Mouse (Mus musculus) limb, embryonic 11.5 days (tissue): ENCODE results near the gene Rnf166. TPM values are rescaled to one million over a fixed set of nuclear protein-coding genes. Genes with fewer than 3 reads are reported as not detected.

Source experiments
- ATAC-seq: fragments of 200-750 bp; cut with Nextera tagmentation; 2 replicates; pipeline ENCODE4 v1.8.0; 2017; ENCODE audit warnings: low read depth; ENCODE audit not compliant: insufficient number of reproducible peaks, low FRiP score, low TSS enrichment
- DNase-seq: peaks from one replicate; pipeline ENCODE4 v3.0.0-alpha.2; 2015; ENCODE audit warnings: low spot score
- H3K27ac ChIP-seq: fragments of 300-500 bp; sonication (generic); replicated peaks from 2 replicates; pipeline ENCODE4 v1.5.1; 2014; ENCODE audit warnings: low read depth, mild to moderate bottlenecking, low read length
- H3K27me3 ChIP-seq: fragments of 300-500 bp; sonication (generic); 2 replicates; pipeline ENCODE4 v1.6.1; 2014; ENCODE audit warnings: mild to moderate bottlenecking, low read length, mixed read lengths; ENCODE audit not compliant: control insufficient read depth, insufficient read depth
- H3K36me3 ChIP-seq: fragments of 300-500 bp; sonication (generic); 2 replicates; pipeline ENCODE4 v1.6.1; 2014; ENCODE audit warnings: mild to moderate bottlenecking, low read length, moderate library complexity, mixed read lengths; ENCODE audit not compliant: control insufficient read depth, insufficient read depth
- H3K4me1 ChIP-seq: fragments of 300-500 bp; sonication (generic); 2 replicates; pipeline ENCODE4 v1.6.1; 2014; ENCODE audit warnings: low read length, mixed read lengths; ENCODE audit not compliant: control insufficient read depth, insufficient read depth
- H3K4me2 ChIP-seq: fragments of 300-500 bp; sonication (generic); 2 replicates; pipeline ENCODE4 v1.6.1; 2014; ENCODE audit warnings: low read depth, mild to moderate bottlenecking, moderate library complexity; ENCODE audit not compliant: severe bottlenecking
- H3K4me3 ChIP-seq: fragments of 300-500 bp; sonication (generic); 2 replicates; pipeline ENCODE4 v1.5.1; 2014; ENCODE audit warnings: low read depth, low read length
- H3K9ac ChIP-seq: fragments of 300-500 bp; sonication (generic); 2 replicates; pipeline ENCODE4 v1.6.1; 2014; ENCODE audit warnings: mild to moderate bottlenecking, low read length
- H3K9me3 ChIP-seq: fragments of 300-500 bp; sonication (generic); 2 replicates; pipeline ENCODE4 v1.6.1; 2016; ENCODE audit warnings: low read length; ENCODE audit not compliant: control insufficient read depth
- WGBS: fragments of 180-500 bp; shearing (Covaris S2); extraction: QIAGEN DNeasy Blood & Tissue Kit; methylation state at CpG from one replicate; pipeline ENCODE4 v1.1.7; 2014; 5-methylcytosine and 5-hydroxymethylcytosine counted together
- polyA plus RNA-seq: library from polyadenylated mRNA; unstranded; fragments of >200 nt; fragmentation: Nextera tagmentation; extraction: Ambion mirVana; gene quantifications from 2 replicates; pipeline ENCODE4 v1.2.1, GENCODE M21; 2014

Rnf166 gene
- polyA plus RNA-seq, 1 experiment from 2014 or later, result 35.3 TPM

DNA sequence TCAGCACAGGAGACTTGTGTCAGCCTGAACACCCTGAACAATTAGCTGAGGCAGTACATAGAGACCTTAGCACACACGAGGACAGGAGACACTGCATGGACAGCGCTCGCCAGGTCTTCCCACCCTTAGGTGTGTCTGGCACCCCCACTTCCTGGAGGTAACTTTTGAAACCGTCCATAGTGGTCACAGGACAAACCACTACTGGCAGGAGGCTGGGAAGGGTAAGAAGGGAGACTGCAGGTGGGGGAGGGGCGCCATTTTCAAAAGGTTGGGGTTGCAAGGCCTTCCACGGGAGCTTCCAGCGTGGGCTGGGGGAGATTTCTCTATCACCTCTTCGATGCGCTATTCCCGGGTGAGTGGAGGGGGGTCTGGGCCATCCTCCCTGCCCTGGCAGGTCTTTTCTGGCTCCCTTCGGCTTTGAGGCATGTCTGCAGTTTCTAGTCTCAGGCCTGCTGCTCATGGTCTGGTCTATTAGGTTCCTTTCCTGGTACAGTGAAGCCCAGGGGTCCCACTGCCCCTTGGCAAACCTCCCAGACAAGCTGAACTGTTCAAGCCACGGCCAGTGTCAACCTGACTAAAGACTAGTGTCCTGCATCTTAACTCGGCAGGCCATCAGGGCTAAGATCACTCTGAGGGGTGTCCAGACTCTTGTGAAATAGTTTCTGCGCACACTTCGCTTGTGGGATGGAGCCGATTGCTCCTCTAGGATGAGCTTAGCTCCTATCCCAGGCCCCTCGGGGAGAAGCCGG lies 44.0 kb downstream of the Rnf166 start:
- peak overlapping the region; percentile 70 for H3K4me2 ChIP-seq
- peak overlapping the region; percentile 35 for H3K4me3 ChIP-seq
- no peak overlapping the region for H3K27ac ChIP-seq
- H3K9me3 ChIP-seq, result no peaks in the 10 kb centered on the region
- peak; percentile 55 for DNase-seq
- WGBS, result 35% methylated on average over 18 of the region's 18 CpGs
- H3K9ac ChIP-seq, result peak overlapping the region; percentile 63
- no peaks in the 10 kb centered on the region for H3K27me3 ChIP-seq
- H3K36me3 ChIP-seq, result peaks cover 10% of the 10 kb centered on the region; the same call in 1 of the 2 replicates
- ATAC-seq, result no peak
- H3K4me1 ChIP-seq, result peaks cover 7% of the 10 kb centered on the region

DNA sequence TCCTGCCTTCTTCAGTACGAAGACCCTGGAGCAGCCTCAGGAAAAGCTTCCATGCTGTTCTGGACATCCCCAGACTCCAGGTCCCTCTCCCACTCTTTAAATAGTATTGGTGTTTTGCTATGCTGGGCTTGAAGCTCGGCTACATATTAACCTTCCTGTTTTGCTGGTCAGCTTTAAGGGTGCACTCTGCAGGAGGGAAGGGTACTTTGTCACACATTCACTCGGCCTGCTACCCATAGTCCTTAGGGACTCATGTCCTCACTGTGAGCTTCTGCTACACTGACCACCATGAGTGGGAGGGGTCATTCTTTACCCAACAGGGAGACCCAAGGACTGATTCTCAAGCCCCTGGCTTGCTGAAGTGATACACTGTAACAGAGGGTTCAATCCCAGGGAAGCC lies 45.2 kb downstream of the Rnf166 start:
- Histone ChIP-seq H3K36me3 (0 out of 2 replicates have a peak, but pooled peaks cover 4% of the 10 kb centered on the region), H3K9ac (no peak overlapping the region), H3K27me3 (no peaks in the 10 kb centered on the region), H3K4me1 (peaks cover 7% of the 10 kb centered on the region), H3K4me3 (no peak overlapping the region), H3K4me2 (no peak overlapping the region), H3K27ac (no peak overlapping the region), H3K9me3 (no peaks in the 10 kb centered on the region)
- whole genome bisulfite sequencing, result 92% methylated on average over 3 of the region's 3 CpGs
- ATAC-seq (no peak), DNase-seq (no peak)

DNA sequence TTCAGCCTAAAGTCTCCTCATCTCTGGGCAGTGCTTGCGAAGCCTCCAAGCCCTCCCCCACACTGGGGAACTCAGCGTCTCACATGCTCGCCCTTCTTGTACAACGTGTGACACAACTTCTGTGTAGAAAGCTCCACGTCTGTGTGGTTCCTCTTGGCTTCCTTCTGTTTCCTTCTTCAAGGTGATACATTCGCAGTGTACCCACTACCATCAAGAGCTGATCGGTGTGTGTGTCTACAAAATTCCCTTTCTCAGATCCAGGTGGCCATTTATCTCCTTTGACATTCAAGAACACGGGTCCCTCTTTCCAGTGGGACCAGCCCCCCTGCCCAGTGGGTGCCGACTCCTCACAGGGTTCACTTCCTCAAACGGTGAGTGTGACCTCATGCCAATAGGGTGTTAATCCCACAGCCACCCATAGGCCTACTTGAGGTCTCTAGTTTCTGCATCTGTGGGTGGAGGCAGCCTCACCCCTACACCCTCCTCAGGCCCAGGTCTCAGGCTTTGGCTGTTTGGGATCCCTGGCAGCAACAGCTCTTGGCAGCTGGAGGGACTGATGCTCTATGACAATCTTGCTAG lies 45.7 kb downstream of the Rnf166 start:
- Histone ChIP-seq H3K27me3 (no peaks in the 10 kb centered on the region), H3K4me3 (no peak overlapping the region), H3K9me3 (no peaks in the 10 kb centered on the region), H3K27ac (no peak overlapping the region), H3K9ac (no peak overlapping the region), H3K4me1 (peaks cover 7% of the 10 kb centered on the region), H3K4me2 (no peak overlapping the region), H3K36me3 (0 out of 2 replicates have a peak, but pooled peaks cover 2% of the 10 kb centered on the region)
- DNase-seq, result no peak
- 84% methylated on average over 10 of the region's 10 CpGs for WGBS
- ATAC-seq, result no peak

DNA sequence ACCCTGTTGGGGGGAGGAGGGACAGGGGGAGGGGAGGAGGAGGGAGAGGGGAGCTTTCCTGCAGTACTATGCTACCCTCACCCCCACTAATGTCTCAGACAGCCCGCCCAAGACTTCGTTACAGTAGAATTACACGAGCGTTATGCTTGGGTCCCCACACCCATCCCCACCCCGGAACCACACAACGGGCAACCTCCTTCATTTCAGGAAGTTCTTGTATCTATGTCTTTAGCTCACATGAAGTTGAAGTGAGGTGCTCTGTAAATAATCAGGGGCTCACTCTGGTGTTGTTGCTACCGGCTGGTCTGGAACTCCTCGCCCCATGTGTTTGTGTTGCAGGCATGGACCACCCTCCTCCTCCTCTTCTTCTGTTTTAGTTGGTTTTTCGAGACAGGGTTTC lies 47.7 kb downstream of the Rnf166 start:
- Histone ChIP-seq H3K4me1 (peaks cover 7% of the 10 kb centered on the region), H3K9ac (no peak overlapping the region), H3K9me3 (no peaks in the 10 kb centered on the region), H3K36me3 (no peaks in the 10 kb centered on the region), H3K27me3 (no peaks in the 10 kb centered on the region), H3K4me2 (no peak overlapping the region), H3K4me3 (no peak overlapping the region), H3K27ac (no peak overlapping the region)
- ATAC-seq, result no peak
- DNase-seq, result no peak
- 89% methylated on average over 9 of the region's 9 CpGs for WGBS

DNA sequence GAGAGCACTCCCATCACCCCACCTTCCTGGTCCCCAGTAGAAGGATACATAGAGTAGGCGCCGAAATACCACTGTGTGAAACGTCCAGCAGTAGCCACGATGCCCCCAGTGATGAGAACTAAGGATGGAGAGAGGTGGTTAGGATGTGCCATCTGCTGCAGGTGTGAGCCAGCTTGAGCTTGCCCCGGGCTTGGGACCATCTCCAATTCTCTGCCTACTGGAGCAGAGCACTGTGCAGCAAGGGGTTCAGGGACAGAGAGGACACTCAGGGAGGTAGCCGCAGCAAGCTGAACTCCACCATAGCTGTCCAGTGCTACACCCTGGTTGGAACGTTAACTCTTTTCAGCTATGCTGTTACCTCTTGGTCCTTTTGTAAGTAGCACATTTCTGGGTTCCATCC lies 48.3 kb downstream of the Rnf166 start:
- WGBS, result 92% methylated on average over 7 of the region's 7 CpGs
- ATAC-seq, result no peak
- no peaks in the 10 kb centered on the region for H3K36me3 ChIP-seq

DNA sequence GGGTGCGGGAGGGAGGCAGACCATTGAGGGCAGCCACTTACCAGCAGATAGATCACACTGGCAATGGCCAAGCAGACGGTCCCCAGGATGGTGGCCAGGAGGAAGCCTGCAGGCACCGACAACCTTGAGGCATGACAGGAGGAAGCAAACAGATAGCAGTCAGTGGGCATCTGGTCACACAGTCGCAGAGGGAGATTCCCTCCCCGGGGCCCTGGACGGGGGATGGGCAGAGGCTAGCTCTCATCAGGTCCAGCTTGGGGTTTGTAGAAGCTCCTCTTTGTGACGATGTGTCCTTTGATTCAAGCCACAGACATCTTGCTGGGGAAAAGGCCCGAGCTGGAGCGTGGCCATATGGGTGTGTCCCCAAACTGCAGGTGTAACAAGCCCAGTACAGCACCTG lies 49.7 kb downstream of the Rnf166 start:
- H3K27ac ChIP-seq, result no peak overlapping the region
- 80% methylated on average over 9 of the region's 9 CpGs for WGBS

More for the DNA sequence above, 48.3 kb downstream of the Rnf166 start:
- Histone ChIP-seq H3K4me2 (no peak overlapping the region), H3K9me3 (no peaks in the 10 kb centered on the region), H3K27ac (no peak overlapping the region), H3K27me3 (no peaks in the 10 kb centered on the region), H3K4me3 (no peak overlapping the region), H3K9ac (no peak overlapping the region), H3K4me1 (peaks cover 7% of the 10 kb centered on the region)
- no peak for DNase-seq

DNA sequence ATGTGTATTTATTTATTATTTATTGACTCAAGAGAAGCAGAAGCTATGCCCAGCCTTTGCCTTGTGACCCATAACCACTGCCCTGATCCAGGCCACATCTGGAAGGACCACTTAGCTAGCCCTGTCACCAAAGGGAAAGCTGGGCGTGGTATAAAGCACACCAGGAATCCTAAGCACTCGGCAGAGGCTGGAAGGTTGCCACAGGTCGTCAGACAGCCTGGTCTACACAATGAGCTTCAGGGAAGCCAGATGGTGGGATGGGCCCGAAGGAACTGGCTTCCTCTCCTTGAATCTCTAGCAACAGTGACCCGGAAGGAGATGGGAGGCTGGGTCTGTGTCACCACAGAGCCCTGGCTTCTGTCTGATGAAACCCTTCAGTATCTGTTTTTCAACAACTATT lies 52.2 kb downstream of the Rnf166 start:
- WGBS, result 56% methylated on average over 5 of the region's 5 CpGs
- Histone ChIP-seq H3K4me2 (no peak overlapping the region), H3K9ac (no peak overlapping the region), H3K4me3 (no peak overlapping the region), H3K9me3 (no peaks in the 10 kb centered on the region), H3K27ac (no peak overlapping the region), H3K27me3 (no peaks in the 10 kb centered on the region), H3K36me3 (no peaks in the 10 kb centered on the region), H3K4me1 (no peaks in the 10 kb centered on the region)
- DNase-seq (no peak), ATAC-seq (no peak)

More for the DNA sequence above, 49.7 kb downstream of the Rnf166 start:
- H3K4me3 ChIP-seq, result no peak overlapping the region
- H3K4me2 ChIP-seq, result no peak overlapping the region
- H3K4me1 ChIP-seq, result no peaks in the 10 kb centered on the region
- H3K9me3 ChIP-seq, result no peaks in the 10 kb centered on the region
- H3K9ac ChIP-seq, result no peak overlapping the region
- H3K36me3 ChIP-seq, result no peaks in the 10 kb centered on the region
- no peaks in the 10 kb centered on the region for H3K27me3 ChIP-seq
- ATAC-seq (no peak), DNase-seq (no peak)

DNA sequence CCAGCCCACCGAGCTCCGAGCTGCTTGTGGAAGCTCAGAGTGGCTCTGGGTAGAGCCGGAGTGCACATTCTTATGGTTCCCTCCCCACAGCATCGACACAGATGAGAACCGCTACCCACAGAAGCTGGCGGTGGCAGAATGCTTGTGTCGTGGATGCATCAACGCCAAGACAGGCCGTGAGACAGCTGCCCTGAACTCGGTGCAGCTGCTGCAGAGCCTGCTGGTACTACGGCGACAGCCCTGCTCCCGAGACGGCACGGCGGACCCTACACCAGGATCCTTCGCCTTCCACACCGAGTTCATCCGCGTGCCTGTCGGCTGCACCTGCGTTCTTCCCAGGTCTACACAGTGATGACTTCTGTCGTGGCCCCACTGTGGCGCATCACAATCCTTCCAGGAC lies 52.6 kb downstream of the Rnf166 start:
- Histone ChIP-seq H3K4me1 (no peaks in the 10 kb centered on the region), H3K27ac (no peak overlapping the region), H3K4me3 (no peak overlapping the region), H3K36me3 (peaks cover 1% of the 10 kb centered on the region; the same call in 1 of the 2 replicates), H3K9me3 (no peaks in the 10 kb centered on the region), H3K27me3 (no peaks in the 10 kb centered on the region), H3K9ac (no peak overlapping the region), H3K4me2 (no peak overlapping the region)
- DNase-seq (no peak), ATAC-seq (no peak)
- 90% methylated on average over 24 of the region's 24 CpGs for WGBS
